Mouse (Mus musculus): ENCODE measurements around the gene Il3ra.

DNA sequence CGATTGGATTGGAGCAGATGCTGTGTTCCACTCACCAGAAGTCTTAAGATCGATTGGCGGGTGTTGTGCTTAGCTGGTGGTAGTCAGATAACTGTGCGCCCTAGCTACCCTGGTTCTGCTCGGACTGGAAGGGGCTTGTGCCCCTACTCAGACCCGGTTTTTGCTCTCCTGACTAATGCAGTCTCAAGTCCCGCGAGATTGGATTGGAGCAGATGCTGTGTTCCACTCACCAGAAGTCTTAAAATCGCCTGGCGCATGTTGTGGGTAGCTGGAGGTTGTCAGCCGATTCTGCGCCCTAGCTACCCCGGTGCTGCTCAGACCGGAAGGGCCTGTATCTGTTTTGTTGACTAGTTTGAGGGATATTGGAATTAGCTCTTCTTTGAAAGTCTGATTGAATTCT lies 36.7 kb upstream of the Il3ra start:
- TF ChIP-seq CTCF (IDR thresholded peaks at IDR 0.05; ENCODE audit: borderline replicate concordance, extremely low read depth, insufficient read depth, insufficient read length) (no peak), POLR2A (IDR thresholded peaks at IDR 0.05; ENCODE audit: borderline replicate concordance, extremely low read depth, insufficient read depth, insufficient read length, poor library complexity, severe bottlenecking) (no peak)
